Mouse (Mus musculus) intestine, embryonic 14.5 days (tissue): ENCODE measurements around the gene Rps6kl1. TPM values are rescaled to one million over a fixed set of nuclear protein-coding genes. Genes with fewer than 3 reads are reported as not detected.
A peak's percentile ranks its signal among the peaks of the same experiment; 100 is the strongest.

ENCODE experiments used
- ATAC-seq: fragments of 200-750 bp; cut with Nextera tagmentation; replicated peaks from 2 replicates; pipeline ENCODE4 v1.8.0; 2017; ENCODE audit warnings: low read depth, moderate number of reproducible peaks, moderate TSS enrichment, moderate library complexity; ENCODE audit not compliant: low FRiP score, low TSS enrichment
- DNase-seq: peaks from one replicate; pipeline ENCODE4 v3.0.0-alpha.2; 2018; ENCODE audit warnings: low spot score
- H3K27ac ChIP-seq: fragments of 300-500 bp; sonication (generic); 2 replicates; pipeline ENCODE4 v1.5.1; 2014; ENCODE audit warnings: low read depth, mild to moderate bottlenecking, control low read depth
- H3K27me3 ChIP-seq: fragments of 300-500 bp; sonication (generic); replicated peaks from 2 replicates; pipeline ENCODE4 v1.6.1; 2014; ENCODE audit warnings: low read length, control low read depth; ENCODE audit not compliant: control insufficient read depth, insufficient read depth
- H3K36me3 ChIP-seq: fragments of 300-500 bp; sonication (generic); 2 replicates; pipeline ENCODE4 v1.6.1; 2014; ENCODE audit warnings: low read length, control low read depth; ENCODE audit not compliant: control insufficient read depth, insufficient read depth
- H3K4me1 ChIP-seq: fragments of 300-500 bp; sonication (generic); replicated peaks from 2 replicates; pipeline ENCODE4 v1.6.1; 2014; ENCODE audit warnings: low read length, control low read depth, mixed read lengths; ENCODE audit not compliant: control insufficient read depth, insufficient read depth
- H3K4me2 ChIP-seq: fragments of 300-500 bp; sonication (generic); 2 replicates; pipeline ENCODE4 v1.6.1; 2014; ENCODE audit warnings: low read length
- H3K4me3 ChIP-seq: fragments of 300-500 bp; sonication (generic); 2 replicates; pipeline ENCODE4 v1.5.1; 2014; ENCODE audit warnings: low read depth, low read length, control low read depth, mixed read lengths
- H3K9ac ChIP-seq: fragments of 300-500 bp; sonication (generic); 2 replicates; pipeline ENCODE4 v1.6.1; 2014; ENCODE audit warnings: mild to moderate bottlenecking, low read length
- H3K9me3 ChIP-seq: fragments of 300-500 bp; sonication (generic); 2 replicates; pipeline ENCODE4 v1.6.1; 2016; ENCODE audit warnings: low read length, control low read depth; ENCODE audit not compliant: control insufficient read depth
- WGBS: fragments of 180-500 bp; shearing (Covaris S2); extraction: QIAGEN DNeasy Blood & Tissue Kit; methylation state at CpG from one replicate; pipeline ENCODE4 v1.1.7; 2014; 5-methylcytosine and 5-hydroxymethylcytosine counted together
- polyA plus RNA-seq: library from polyadenylated mRNA; unstranded; fragments of >200 nt; fragmentation: Nextera tagmentation; extraction: Ambion mirVana; gene quantifications from 2 replicates; pipeline ENCODE4 v1.2.1, GENCODE M21; 2014

The Rps6kl1 gene
- 2.9 TPM in 2 replicates for polyA plus RNA-seq

- H3K27me3 ChIP-seq, result peaks cover 17% of the 10 kb centered on the region; the same call in 1 of the 2 replicates
- ATAC-seq, result peak; percentile 84
- WGBS, result 14% methylated on average over 28 of the region's 28 CpGs
- no peak within 1 kb of the TSS for H3K27ac ChIP-seq
- no peaks in the 10 kb centered on the region for H3K9me3 ChIP-seq
- peak within 1 kb of the TSS; percentile 12 for H3K4me3 ChIP-seq
- H3K9ac ChIP-seq, result no peak within 1 kb of the TSS
- H3K36me3 ChIP-seq, result no peaks in the 10 kb centered on the region
- H3K4me2 ChIP-seq, result peak within 1 kb of the TSS; percentile 39
- 0 out of 2 replicates have a peak, but pooled peaks cover 11% of the 10 kb centered on the region for H3K4me1 ChIP-seq
- DNase-seq, result peak; percentile 69
Observed at GRCm38 (mm10) chr12:85151002-85151774, at the start of gene Rps6kl1. Gene Rps6kl1 (minus strand): TSS chr12:85151264.

GRCm38 (mm10) chr12:85199954-85200353, 48.9 kb upstream of the Rps6kl1 start:
- Histone ChIP-seq H3K4me1 (peaks cover 28% of the 10 kb centered on the region), H3K27me3 (no peaks in the 10 kb centered on the region)
- no peak for ATAC-seq

GRCm38 (mm10) chr12:85197936-85198335, 46.9 kb upstream of the Rps6kl1 start:
- ATAC-seq, result no peak
- no peak for DNase-seq

More at GRCm38 (mm10) chr12:85199954-85200353, 48.9 kb upstream of the Rps6kl1 start:
- Histone ChIP-seq H3K4me3 (no peak overlapping the region), H3K9me3 (no peaks in the 10 kb centered on the region), H3K27ac (no peak overlapping the region), H3K36me3 (no peaks in the 10 kb centered on the region), H3K4me2 (no peak overlapping the region), H3K9ac (no peak overlapping the region)
- WGBS, result 67% methylated on average over 1 of the region's 1 CpGs
- no peak for DNase-seq

GRCm38 (mm10) chr12:85197371-85197770, 46.3 kb upstream of the Rps6kl1 start:
- Histone ChIP-seq H3K9me3 (no peaks in the 10 kb centered on the region), H3K9ac (no peak overlapping the region), H3K27me3 (no peaks in the 10 kb centered on the region), H3K4me3 (no peak overlapping the region), H3K4me1 (peaks cover 47% of the 10 kb centered on the region), H3K4me2 (no peak overlapping the region), H3K36me3 (no peaks in the 10 kb centered on the region), H3K27ac (no peak overlapping the region; the same call in 1 of the 2 replicates)
- WGBS, result 53% methylated on average over 7 of the region's 7 CpGs
- DNase-seq, result no peak
- ATAC-seq, result no peak

More at GRCm38 (mm10) chr12:85197936-85198335, 46.9 kb upstream of the Rps6kl1 start:
- 41% methylated on average over 8 of the region's 8 CpGs for WGBS
- Histone ChIP-seq H3K27me3 (no peaks in the 10 kb centered on the region), H3K9ac (no peak overlapping the region), H3K27ac (no peak overlapping the region), H3K4me3 (no peak overlapping the region), H3K36me3 (no peaks in the 10 kb centered on the region), H3K4me1 (peaks cover 42% of the 10 kb centered on the region), H3K4me2 (no peak overlapping the region), H3K9me3 (no peaks in the 10 kb centered on the region)

- DNase-seq (no peak), ATAC-seq (no peak)
- H3K9me3 ChIP-seq, result no peaks in the 10 kb centered on the region
- H3K4me2 ChIP-seq, result no peak overlapping the region
- no peak overlapping the region for H3K27ac ChIP-seq
- H3K27me3 ChIP-seq, result no peaks in the 10 kb centered on the region
- H3K9ac ChIP-seq, result no peak overlapping the region
- 72% methylated on average over 10 of the region's 10 CpGs for whole genome bisulfite sequencing
- H3K36me3 ChIP-seq, result no peaks in the 10 kb centered on the region
- peaks cover 46% of the 10 kb centered on the region for H3K4me1 ChIP-seq
- no peak overlapping the region for H3K4me3 ChIP-seq
Observed at GRCm38 (mm10) chr12:85196191-85196590, 45.1 kb upstream of the Rps6kl1 start.

GRCm38 (mm10) chr12:85195086-85195485, 44.0 kb upstream of the Rps6kl1 start:
- DNase-seq (no peak), ATAC-seq (no peak)
- no peak overlapping the region for H3K4me2 ChIP-seq
- H3K36me3 ChIP-seq, result no peaks in the 10 kb centered on the region
- H3K4me1 ChIP-seq, result peaks cover 44% of the 10 kb centered on the region
- H3K9ac ChIP-seq, result no peak overlapping the region
- no peaks in the 10 kb centered on the region for H3K9me3 ChIP-seq
- H3K27me3 ChIP-seq, result no peaks in the 10 kb centered on the region
- WGBS, result 62% methylated on average over 5 of the region's 5 CpGs
- peak overlapping the region; percentile 83; the same call in 1 of the 2 replicates for H3K27ac ChIP-seq
- no peak overlapping the region for H3K4me3 ChIP-seq

GRCm38 (mm10) chr12:85194623-85195018, 43.6 kb upstream of the Rps6kl1 start:
- Histone ChIP-seq H3K9ac (no peak overlapping the region), H3K4me2 (no peak overlapping the region), H3K4me1 (peaks cover 44% of the 10 kb centered on the region), H3K9me3 (no peaks in the 10 kb centered on the region), H3K27me3 (no peaks in the 10 kb centered on the region), H3K27ac (peak overlapping the region; percentile 83), H3K36me3 (no peaks in the 10 kb centered on the region), H3K4me3 (no peak overlapping the region)
- no peak for ATAC-seq
- peak; percentile 87 for DNase-seq
- 26% methylated on average over 4 of the region's 4 CpGs for WGBS

- Histone ChIP-seq H3K9ac (no peak overlapping the region), H3K4me3 (no peak overlapping the region), H3K4me1 (peaks cover 44% of the 10 kb centered on the region), H3K4me2 (no peak overlapping the region), H3K27ac (peak overlapping the region; percentile 83), H3K36me3 (no peaks in the 10 kb centered on the region), H3K9me3 (no peaks in the 10 kb centered on the region), H3K27me3 (no peaks in the 10 kb centered on the region)
- WGBS, result 84% methylated on average over 11 of the region's 11 CpGs
- DNase-seq, result no peak
- no peak for ATAC-seq
Observed at GRCm38 (mm10) chr12:85193923-85194622, 43.0 kb upstream of the Rps6kl1 start.
